Mouse (Mus musculus) A20 (cell line): ENCODE measurements around the gene Slc23a2.
A peak's percentile ranks its signal among the peaks of the same experiment; 100 is the strongest.

Source experiments
- DNase-seq: peaks from one replicate; pipeline ENCODE4 v3.0.0-alpha.2; 2011; ENCODE audit warnings: low read depth, low spot score

Slc23a2 gene

DNA sequence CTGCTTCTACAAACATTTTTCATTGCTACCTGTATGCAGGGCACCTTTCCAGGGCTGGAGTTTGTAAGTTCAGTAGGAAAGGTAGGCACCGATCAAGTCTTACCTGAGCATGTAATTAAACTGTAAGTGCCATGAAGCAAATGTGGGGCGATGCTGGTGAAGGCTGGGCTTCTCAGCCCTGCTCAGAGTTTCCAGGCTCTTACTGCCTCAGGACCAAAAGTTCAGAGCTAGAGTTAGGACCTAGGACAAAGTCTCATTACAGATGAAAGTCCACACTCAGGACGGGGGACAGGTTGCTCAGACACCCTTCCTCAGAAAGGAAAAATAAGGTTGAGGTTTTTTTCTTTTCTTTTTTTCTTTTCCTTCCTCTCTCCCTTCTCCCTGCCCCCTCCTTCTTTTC lies 95.4 kb downstream of the Slc23a2 start:
- no peak for DNase-seq

DNA sequence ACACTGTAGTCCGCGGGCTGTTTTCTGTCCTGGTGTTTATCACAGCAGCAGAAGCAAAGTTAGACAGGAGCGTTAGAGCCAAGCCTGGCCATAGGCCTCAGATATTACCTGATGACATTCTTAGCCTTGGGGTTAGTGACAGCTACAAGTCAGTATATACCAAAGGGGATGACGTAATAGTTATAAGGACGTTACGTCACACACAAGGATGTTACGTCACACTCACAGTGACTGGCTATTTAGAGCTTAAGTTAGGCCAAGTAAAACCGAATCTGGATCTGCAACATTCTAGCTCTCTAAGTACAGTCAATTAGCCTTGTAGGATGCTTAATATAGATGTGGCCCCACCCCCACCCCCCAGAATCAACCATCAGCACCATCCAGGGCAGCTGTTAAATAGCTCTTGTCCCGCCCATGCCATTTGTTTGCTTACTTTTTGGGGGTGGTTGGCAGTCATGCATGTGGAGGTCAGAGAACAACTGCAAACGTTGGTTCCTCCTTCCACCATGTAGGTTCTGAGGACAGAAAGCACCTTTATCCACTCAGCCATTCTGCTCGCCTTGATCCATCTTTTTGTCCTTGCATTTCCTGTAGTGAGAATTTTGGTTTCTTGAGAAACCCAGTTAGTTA lies 96.7 kb downstream of the Slc23a2 start:
- peak; percentile 85 for DNase-seq

DNA sequence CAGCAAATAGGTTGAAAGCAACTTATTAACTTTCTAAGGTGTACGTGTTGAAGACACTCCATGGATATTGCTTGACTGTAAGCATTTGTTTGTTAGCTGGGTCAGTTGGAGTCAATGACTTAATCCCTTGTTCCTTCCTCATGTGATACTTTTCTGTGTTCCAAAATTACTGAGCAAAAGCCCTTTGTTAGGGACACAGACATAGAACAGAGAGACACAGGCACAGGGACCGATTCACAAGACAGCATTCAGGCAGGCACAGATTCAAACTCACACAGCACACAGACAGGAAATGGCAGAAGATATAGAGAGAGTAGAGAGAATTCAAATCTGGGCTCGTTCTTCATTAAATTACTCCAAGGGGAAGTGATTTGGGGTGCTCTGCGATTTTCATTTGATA lies 97.5 kb downstream of the Slc23a2 start:
- DNase-seq, result no peak

DNA sequence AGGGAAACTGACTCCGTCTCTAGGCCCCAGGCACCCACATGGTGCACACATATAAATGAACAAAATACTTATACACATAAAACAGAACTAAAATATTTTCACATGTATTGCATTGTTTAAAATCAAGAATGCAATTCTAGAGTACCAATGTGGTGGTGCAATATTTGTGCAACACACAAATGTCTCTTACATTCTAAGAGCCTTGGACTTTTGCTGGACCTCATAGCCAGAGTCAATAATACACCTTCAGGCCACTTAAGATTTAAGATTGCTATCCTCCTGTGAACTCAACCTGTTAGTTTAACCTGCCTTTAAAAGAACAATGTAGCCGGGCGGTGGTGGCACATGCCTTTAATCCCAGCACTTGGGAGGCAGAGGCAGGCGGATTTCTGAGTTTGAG lies 98.2 kb downstream of the Slc23a2 start:
- no peak for DNase-seq

DNA sequence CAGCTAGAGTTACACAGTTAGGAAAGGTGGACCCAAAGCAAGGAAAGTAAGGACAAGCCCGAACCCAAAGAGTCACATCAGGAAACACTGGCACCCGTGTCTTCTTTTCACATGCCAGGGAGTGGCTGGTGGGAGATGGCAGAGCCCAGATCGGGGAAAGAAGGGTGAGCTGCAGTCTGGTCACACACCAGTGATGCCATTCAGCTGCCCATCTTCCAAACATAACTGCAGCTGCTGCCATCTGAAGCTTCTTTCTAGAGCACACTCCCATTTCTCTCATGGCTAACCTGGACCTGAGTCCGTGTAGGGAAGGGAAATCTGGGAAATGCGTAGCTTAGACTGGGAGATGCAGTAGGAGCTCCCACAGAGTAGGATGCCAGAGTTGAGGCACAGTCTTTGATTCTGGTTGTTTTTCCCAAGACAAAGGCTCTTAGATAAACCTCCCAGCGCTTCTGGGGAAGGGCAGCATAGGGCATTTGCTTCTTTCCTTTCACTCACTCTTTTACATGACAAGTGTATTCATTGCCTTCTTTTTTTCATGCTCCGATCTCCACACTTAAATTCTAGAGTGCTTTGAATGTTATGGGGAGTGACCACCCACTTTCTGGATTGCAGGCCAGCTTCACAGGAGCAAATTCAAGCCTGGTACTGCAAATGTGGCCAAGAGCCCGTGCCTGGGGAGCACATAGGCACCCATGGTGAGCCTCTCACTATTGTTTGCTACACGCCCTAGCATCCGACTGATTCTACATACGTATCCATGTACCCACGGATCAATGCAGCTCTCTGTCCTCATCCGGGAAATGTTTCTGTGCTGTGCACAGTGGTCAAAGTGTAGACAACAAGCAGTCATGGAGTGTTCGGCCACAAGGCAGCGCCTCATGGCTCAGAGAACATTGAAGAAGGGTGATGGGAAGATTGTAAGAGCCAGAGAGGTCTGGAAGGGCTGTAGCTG lies 100.3 kb downstream of the Slc23a2 start:
- DNase-seq, result no peak

DNA sequence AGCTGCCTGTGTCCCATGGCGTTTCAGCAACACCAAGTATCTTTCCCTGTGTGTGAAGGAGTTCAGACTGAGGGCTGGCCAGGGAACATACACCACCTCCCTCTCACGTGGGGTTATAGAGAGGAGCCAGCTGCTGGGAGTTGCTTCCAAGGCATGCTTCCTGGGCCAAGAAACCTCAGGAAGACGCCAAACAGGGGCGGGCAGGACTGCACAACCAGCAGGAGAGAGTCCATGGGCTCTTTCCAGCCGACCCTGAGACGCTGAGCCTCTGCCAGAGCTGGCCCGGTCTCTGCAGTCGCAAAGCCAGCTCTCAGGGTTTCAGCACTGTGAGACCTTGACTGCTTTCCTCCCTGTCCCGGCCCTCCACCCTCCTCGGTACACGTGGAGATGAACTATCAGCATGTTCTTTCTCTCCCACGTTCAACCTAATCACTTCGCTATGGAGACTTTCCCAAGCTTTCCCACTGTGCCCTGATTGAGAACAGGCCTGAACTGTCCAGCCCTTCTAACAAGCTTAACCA lies 101.7 kb downstream of the Slc23a2 start:
- DNase-seq, result no peak

DNA sequence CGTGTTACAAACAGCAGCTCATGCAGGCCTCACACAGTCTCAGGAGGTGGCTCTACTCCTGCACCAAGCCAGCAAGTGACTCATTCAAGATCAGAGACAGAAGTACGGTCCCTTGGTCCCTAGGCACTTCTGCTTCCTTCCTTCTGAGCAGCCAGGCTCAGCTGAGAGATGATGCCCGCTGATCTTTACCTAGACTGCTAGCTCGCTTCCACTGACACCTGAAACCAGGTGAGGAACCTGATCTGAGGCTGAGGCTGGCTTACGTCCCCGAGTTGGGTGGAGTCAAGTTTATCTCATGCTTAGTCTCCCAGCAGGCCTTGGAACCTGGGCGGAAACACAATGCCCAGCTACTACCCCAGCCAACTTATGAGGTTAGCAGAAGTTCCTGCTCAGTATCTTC lies 105.0 kb downstream of the Slc23a2 start:
- DNase-seq, result no peak

DNA sequence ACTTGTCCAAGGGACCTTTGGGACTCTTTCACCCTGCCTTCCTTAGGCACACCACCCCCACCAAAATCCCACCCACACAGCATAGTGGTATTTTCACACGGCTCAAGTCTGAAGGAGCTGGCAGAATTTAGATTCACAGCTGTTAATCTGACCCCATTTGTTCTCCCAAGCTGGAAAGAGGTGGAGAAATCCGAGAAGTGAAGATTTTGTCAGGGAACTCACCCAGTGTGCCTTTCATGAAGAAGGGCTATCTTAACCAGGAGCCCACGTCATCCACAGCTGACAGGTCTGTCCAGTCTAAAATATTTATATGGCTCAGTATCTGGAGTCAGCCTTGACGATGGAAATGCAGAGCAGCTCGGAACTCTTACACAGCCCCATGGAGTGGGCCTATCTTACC lies 108.6 kb downstream of the Slc23a2 start:
- DNase-seq, result no peak

DNA sequence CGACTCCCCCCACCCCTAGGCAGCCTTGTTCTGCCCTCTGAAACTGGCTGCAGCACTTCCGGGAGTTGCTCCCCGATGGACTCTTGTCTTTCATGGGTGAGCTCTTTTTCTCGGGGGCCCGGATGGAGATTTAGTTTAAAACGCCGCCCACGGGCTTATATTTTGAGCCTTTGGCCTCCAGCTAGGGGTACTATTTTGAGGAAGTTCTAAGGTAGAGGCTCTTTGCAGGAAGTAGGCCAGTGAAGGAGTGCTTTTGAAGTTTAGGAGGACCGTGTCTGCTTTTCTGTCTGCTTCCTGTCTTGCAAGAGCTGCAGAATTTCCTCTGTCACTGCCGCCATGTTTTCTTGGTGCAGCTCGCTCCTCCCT lies 109.5 kb downstream of the Slc23a2 start:
- DNase-seq, result peak; percentile 59

DNA sequence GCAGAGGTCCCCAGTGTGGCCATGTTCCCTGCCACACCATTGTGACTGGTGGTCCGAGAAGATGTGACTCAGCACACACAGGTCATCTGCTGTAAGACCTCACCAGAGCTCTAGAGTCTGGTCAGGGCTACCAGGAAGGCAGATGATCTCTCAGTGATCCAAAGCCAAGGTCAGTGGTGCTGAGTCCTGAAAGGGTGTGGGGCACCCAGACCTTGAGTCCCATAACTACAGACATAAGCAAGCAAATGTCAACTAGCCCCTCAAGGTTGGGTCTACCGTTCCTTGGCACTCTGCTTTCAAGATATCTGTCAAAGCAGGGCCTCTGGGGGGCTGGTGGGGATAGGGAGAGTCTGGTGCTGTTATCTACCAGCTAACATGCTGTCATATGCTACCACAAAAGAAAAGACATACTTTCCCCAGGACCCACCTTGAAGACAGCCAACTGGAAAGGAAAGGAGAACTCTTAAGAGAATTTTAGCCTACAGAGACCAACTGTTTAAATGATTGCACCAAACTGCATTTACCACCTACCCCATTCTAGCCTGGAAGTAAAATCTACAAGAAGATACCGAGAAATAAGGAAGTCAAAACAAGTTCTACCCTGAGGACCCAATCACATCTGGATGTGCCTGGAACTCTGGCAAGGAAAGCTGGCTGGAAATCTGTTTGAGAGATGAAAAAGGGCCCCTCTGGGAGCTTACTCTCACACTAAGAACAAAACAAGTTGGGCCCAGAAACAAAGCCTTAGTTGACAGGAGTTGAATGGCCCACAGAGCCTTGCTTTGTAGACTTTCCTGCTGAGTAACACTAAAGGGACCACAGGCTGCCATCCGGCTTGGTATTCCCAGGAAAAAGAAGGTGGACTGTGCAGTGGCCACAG lies 110.1 kb downstream of the Slc23a2 start:
- peak; percentile 29 for DNase-seq

DNA sequence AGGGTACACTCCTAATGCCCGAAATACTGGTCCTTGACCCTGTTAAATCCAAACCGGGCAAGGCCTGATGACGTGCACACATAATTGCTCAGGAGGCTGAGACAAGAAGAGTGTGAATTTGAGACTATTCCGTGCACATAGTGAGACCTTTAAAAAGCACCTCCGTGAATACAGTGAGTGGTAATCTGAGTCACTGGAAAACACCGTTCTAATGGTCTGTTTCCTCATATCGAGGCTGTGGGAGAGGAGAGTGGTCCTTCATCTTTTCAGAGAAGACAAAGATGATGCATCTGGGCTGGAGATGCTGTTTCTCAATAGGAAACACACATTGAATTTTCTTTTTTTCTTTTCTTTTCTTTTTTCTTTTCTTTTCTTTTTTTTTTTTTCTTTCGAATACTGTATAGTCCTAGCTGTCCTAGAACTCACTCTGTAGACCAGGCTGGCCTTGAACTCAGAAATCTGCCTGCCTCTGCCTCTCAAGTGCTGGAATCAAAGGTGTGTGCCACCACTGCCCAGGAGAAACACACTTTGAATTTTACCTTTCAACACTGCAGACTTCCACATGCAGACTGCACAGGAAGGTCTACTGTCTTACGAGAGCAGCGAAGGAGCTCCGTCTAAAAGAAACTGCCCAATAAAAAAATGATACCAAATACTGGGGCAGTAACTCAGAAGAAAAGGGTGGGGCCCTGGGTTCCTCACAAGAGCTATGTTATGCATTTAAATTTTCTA lies 113.4 kb downstream of the Slc23a2 start:
- DNase-seq, result no peak

DNA sequence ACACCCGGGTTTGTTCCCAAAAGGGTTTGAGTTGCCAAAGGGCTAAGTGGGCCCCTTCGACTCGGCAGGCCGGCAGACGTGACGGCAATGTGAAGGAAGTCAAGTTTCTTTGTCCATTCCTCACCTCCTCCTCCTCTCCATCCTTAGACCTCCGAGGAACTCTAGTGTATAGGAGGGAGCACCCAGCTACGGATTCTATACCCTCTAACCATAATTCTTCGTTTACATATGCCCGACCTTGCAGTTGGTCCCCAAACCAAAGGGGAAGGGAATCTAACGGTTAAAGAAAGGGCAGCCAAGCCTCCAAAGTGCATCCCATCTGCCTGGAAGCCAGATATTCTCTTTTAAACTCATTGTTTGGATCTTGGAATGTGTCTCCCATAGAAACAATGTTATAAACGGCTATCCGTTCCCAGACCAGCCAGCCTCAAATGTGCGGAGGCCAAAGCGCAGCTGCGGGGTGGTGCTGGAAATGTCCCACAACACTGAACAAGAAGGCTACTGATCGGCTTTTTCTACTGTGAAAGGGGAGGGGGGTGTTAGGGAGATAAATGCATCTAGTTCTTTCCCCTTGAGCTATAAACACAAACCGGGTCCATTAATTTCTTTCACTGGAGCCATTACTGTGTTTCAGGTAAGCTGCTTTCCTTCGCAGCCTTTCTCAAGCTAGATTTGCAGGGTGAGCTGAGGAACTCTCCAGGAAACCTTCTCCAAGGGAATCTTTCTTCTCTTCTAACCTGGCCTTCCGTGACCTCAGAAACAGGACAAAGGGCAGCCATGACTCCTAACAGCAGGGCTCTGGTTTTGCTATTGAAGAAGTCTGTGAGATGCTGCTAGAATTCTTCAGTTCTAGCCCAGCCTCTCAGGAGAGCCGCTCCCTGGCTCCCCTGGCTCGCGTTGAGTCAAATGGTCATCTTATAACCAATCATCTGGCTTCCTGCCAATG lies 114.2 kb downstream of the Slc23a2 start:
- DNase-seq, result no peak

DNA sequence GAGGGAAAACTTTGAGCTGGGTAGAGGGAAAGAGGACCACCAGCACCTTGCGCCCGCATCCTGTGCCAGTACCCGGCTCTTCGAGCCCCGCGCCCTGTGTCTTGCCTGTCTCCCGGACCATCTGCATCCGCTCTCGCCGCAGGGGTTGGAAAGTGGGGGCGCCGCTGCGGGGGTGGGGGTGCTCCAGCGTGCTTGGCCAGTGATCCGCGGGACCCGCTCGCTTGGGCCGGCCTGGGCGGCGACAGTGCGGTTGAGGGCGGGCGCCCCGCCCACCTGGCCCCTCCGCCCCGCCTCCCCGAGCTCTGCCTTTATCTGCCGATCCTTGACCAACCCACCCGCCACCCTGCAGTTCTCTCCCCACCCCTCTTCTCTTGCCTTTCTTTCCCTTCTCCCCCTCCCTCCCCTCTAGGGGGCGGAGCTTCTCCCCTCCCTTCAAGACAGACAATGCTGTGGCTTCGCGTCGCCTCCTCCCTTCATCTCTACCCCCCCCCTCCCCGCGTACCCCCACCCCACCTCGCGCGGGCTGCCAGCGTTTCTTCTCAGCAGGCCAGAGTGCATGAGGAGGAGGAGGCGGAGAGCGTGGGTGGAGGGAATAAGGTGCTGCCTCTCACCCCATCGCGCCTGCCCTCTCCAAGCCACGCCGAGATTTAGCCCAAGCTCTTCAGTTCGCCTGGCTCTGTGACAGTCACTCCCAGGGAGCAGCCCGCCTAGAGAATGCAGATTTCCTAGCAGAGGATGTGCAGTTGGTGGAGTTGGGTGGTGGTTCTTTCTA lies 115.1 kb downstream of the Slc23a2 start, which contains the start of gene Rassf2:
Gene Rassf2, minus strand, starts transcription at position 613 of the 772 bp plus-strand sequence.
- peak; percentile 95 for DNase-seq

DNA sequence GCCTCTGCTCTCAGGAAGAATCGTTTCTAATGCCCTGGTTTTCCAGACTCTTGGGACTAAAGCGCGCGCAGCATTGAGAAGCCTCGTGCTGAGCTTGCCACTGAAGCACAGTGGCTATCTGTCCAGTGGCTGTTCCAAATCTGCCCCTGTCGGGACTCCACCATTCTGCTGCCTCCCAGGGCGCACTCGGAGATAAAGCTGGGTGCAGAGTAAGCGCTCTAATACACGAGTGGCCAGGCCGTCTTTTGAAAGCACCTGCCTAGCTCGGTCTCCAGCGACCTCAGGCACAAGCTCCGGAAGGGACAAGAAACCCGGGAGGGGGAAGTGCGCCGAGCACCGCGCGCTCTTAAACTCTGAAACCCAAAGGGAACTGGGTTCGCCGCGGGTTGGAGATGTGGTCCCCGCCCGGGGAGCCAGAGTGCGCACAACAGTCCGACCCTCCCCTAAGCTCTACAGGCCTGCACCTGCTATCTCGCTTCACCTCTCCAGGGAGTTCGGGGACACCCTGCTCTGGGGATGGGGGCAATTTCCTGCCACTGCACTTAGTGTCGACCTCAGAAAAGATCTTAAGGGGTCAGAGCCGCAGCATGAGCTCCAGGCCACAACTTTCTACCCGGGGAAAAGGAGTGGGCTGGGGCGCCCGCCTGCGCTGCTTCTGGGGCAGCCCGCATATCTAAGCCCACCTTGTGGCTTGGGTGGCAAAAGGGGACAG lies 115.9 kb downstream of the Slc23a2 start:
- DNase-seq, result peak; percentile 87

DNA sequence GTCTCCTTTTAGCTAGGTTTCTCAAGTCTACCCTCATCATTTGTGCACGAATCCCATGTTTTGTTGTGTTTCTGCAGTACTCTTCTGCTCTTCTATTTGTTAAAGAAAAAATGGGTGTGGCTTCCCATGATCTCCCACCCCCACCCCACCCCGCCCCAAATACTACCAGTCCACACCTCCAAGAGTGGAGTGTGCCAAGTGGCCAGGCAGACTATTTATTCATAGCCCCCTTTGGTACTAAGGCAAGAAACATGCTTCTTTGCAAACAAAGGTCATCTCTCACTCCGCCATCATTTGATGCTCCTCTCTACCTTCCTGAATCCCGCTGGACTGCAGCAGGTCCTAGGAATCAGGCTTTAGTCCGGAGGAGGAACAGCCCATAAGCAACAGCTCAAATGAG lies 116.8 kb downstream of the Slc23a2 start:
- DNase-seq, result peak; percentile 37

DNA sequence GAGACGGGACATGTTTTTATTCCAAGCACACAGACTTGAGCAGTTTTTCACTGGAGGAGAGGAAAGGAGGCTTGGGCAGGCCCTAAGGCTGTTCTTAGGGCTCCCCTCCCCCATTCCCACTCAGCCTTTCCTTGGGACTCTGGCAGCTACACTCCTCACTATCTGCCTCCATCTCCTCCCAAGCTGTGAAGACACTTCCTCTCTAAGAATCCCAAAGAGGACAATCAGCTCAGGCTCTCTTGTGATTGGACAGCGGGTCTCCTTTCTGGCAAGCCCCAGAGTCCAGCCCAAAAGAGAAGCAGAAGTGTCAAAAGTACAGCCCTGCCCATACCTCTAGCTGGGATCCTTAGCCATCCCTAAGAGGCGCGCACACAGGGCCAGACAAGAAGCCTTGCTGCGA lies 117.5 kb downstream of the Slc23a2 start:
- DNase-seq, result no peak

DNA sequence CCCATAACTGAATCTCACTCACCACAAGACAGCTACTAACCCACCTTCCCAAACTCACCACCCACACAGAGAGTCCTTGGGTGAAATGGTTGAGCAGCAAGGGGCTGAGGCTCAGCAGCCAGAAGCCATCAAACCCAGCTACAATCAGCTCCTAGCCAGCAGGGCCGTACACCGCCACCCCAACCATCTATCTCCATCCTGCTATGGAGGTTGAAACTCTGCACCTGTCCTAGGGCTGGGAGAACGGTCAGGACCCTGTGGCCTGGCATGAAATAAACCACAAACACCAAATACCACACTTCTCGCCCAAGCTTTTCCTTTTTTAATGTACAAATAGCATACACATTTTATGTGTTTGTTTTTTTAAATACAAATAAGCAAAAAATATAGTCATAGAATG lies 120.9 kb downstream of the Slc23a2 start:
- no peak for DNase-seq

DNA sequence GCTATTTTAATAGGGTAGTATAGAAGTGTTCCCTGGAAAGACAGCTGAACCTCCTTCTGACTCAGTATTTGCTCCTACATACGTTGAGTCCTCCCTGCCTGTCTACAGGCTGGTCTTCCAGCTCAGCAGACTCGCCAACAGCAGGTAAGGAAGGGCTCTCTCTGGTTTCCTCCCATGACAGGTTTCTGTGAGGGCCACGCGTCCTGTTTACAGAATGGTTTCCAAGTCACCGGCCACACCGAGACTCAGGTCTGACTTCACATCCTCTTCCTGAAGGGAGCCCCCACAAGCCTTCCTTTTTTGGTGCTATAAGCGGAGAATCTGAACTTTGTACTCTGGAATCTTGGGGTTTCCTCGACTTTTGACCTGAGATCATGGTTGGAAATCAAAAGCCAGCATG lies 122.3 kb downstream of the Slc23a2 start:
- DNase-seq, result peak; percentile 54

DNA sequence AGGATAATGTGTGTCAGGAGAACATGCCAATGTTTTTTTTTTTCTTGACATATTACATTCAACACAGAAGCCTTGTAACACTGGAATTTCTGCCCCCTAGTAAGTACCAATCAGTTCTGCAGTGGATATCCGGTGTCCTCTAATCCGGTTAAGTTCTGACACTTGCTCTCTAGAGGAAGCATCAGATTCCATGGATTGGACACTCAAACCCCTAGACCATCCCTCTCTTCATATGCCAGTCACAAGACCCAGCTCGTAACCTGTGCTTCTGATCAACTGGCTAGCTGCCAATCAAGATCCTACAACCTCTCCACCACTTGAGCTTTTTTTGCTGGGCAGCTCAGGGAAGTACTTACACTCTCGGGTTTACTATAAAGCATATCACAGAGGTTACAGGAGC lies 123.3 kb downstream of the Slc23a2 start:
- DNase-seq, result no peak
